Mouse (Mus musculus): Measurements from ENCODE around the gene Ypel1. TPM values are rescaled to one million over a fixed set of nuclear protein-coding genes. Genes with fewer than 3 reads are reported as not detected.
A peak's percentile ranks its signal among the peaks of the same experiment; 100 is the strongest.

Gene Ypel1
- polyA plus RNA-seq, 1 experiment from 2014 or later, result 9.9 TPM

DNA sequence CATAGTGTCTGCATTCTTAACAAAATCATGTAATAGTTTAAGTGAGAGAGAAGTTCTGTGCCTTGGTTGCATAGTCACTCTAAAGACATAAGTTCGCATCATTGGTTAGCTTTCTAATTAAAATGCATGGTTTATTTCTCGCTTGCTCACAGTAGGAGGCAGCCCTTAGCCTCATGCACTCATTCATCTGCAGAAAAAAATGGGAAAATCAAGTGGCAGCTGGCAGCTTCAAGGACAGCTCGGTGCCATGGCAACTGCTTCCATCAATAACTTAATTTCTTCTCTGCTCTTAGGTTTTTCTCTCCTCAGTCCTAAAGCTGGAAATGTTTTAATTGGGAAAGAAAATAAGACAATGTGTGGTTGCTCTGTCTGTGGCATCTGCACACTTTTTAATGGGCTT is 13.9 kb upstream of the Ypel1 start:
- Histone ChIP-seq H3K9ac (no peak overlapping the region), H3K4me2 (no peak overlapping the region), H3K9me3 (replicated peaks) (no peaks in the 10 kb centered on the region), H3K27me3 (no peaks in the 10 kb centered on the region), H3K4me1 (replicated peaks) (peaks cover 5% of the 10 kb centered on the region; the same call in 1 of the 2 replicates), H3K27ac (no peak overlapping the region), H3K4me3 (no peak overlapping the region), H3K36me3 (no peaks in the 10 kb centered on the region)
- ATAC-seq (replicated peaks; ENCODE audit: insufficient number of reproducible peaks, insufficient read depth, low FRiP score, low read depth), result no peak
- WGBS, result 81% methylated on average over 3 of the region's 3 CpGs

DNA sequence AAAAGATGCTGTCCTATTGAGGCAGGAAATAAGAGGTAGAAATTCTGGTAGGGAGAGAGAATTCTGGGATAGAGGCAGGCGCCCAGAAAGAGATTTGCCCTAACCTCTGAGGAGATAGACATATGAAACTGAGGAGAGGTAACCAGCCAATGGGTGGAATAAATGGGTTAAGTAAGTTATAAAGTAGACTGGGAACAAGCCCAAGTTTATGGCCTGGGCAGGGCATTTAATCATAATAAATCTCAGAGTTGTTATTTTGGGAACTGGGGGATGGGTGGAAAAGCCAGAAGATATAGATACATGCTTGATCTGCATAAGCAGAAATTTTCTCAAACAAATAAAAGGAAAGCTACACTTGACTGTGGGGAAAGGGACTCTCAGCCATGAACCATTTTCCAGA is 7.2 kb upstream of the Ypel1 start:
- 59% methylated on average over 1 of the region's 1 CpGs for WGBS
- H3K27ac ChIP-seq, result no peak overlapping the region
- no peaks in the 10 kb centered on the region for H3K4me1 ChIP-seq (replicated peaks)
- no peaks in the 10 kb centered on the region for H3K9me3 ChIP-seq (replicated peaks)
- H3K4me3 ChIP-seq, result no peak overlapping the region
- H3K27me3 ChIP-seq, result no peaks in the 10 kb centered on the region
- no peak for ATAC-seq (replicated peaks; ENCODE audit: insufficient number of reproducible peaks, insufficient read depth, low FRiP score, low read depth)
- H3K4me2 ChIP-seq, result no peak overlapping the region
- H3K36me3 ChIP-seq, result no peaks in the 10 kb centered on the region
- H3K9ac ChIP-seq, result no peak overlapping the region

DNA sequence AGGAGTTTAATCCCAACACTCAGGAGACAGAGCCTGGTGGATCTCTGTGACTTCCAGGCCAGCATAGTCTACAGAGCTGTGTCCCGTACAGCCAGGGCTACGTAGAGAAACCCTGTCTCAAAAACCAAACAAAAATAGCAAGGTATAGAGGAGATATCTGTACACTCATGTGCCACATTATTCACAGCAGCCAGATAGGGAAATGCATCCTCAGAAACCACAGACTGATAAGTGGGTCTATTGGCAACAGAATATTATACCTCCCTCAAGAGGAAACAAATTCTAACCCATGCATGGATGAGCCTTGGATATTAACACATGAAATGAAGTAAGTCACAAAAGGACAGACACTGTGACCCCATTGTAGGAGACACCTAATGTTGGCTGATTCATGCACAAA is 1.9 kb upstream of the Ypel1 start:
- Histone ChIP-seq H3K9ac (no peak overlapping the region), H3K36me3 (no peaks in the 10 kb centered on the region), H3K27me3 (no peaks in the 10 kb centered on the region), H3K4me3 (no peak overlapping the region), H3K9me3 (replicated peaks) (no peaks in the 10 kb centered on the region), H3K27ac (no peak overlapping the region), H3K4me2 (no peak overlapping the region), H3K4me1 (replicated peaks) (peaks cover 6% of the 10 kb centered on the region)
- 79% methylated on average over 2 of the region's 2 CpGs for WGBS
- no peak for ATAC-seq (replicated peaks; ENCODE audit: insufficient number of reproducible peaks, insufficient read depth, low FRiP score, low read depth)

GRCm38 (mm10) chr16:17070716-17071115 is 1.2 kb downstream of the Ypel1 start:
- H3K4me2 ChIP-seq, result peak overlapping the region; percentile 97
- H3K4me3 ChIP-seq, result peak overlapping the region; percentile 89
- no peaks in the 10 kb centered on the region for H3K27me3 ChIP-seq
- H3K4me1 ChIP-seq (replicated peaks), result peaks cover 6% of the 10 kb centered on the region
- no peaks in the 10 kb centered on the region for H3K36me3 ChIP-seq
- no peak for ATAC-seq (replicated peaks; ENCODE audit: insufficient number of reproducible peaks, insufficient read depth, low FRiP score, low read depth)
- no peak overlapping the region for H3K27ac ChIP-seq
- H3K9ac ChIP-seq, result no peak overlapping the region
- 45% methylated on average over 6 of the region's 6 CpGs for WGBS
- H3K9me3 ChIP-seq (replicated peaks), result no peaks in the 10 kb centered on the region

- no peaks in the 10 kb centered on the region for H3K27me3 ChIP-seq
- H3K4me2 ChIP-seq, result no peak overlapping the region
- no peaks in the 10 kb centered on the region for H3K9me3 ChIP-seq (replicated peaks)
- no peaks in the 10 kb centered on the region for H3K36me3 ChIP-seq
- peaks cover 11% of the 10 kb centered on the region for H3K4me1 ChIP-seq (replicated peaks)
- H3K9ac ChIP-seq, result no peak overlapping the region
- no peak for ATAC-seq (replicated peaks; ENCODE audit: insufficient number of reproducible peaks, insufficient read depth, low FRiP score, low read depth)
- H3K4me3 ChIP-seq, result no peak overlapping the region
- WGBS, result 87% methylated on average over 7 of the region's 7 CpGs
- H3K27ac ChIP-seq, result no peak overlapping the region
Measured at GRCm38 (mm10) chr16:17073000-17073399, 3.5 kb downstream of the Ypel1 start.

DNA sequence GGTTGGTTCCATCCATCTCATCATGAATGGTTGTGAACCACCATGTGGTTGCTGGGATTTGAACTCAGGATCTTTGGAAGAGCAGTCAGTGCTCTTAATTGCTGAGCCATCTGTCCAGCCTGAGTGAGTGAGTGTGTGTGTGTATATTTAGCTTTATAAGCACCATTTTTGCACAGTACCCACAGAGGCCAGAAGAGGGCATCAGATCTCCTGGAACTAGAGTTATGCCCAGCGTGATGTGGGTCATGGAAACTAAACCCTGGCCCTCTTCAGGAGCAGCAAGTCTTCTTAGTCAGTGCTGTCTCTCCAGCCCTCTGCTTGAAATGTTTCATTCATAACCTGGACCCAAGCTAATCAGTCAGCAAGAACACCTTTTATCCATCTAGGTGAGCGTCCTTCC is 6.8 kb downstream of the Ypel1 start:
- WGBS, result 90% methylated on average over 2 of the region's 2 CpGs
- Histone ChIP-seq H3K4me3 (no peak overlapping the region), H3K4me2 (no peak overlapping the region), H3K36me3 (no peaks in the 10 kb centered on the region), H3K27me3 (no peaks in the 10 kb centered on the region), H3K4me1 (replicated peaks) (peaks cover 6% of the 10 kb centered on the region), H3K27ac (no peak overlapping the region), H3K9ac (no peak overlapping the region), H3K9me3 (replicated peaks) (no peaks in the 10 kb centered on the region)
- ATAC-seq (replicated peaks; ENCODE audit: insufficient number of reproducible peaks, insufficient read depth, low FRiP score, low read depth), result no peak

DNA sequence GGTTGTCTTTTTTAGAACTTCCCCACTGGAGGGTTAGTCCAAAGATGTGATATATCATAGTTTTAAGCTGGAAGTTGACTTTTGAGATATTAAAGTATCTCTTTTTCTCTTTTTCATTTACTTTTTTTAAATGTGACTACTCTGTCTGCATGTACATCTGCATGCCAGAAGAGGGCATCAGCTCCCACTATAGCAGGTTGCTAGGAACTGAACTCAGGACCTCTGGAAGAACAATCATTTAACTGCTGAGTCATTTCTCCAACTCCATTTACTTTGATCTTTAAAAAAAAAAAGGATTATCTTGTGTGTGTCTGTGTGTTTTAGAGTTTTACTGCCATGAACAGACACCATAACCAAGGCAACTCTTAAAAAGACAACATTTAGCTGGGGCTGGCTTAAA is 7.4 kb downstream of the Ypel1 start:
- Histone ChIP-seq H3K27me3 (no peaks in the 10 kb centered on the region), H3K9me3 (replicated peaks) (no peaks in the 10 kb centered on the region), H3K36me3 (no peaks in the 10 kb centered on the region), H3K4me3 (no peak overlapping the region), H3K9ac (no peak overlapping the region), H3K27ac (no peak overlapping the region), H3K4me2 (no peak overlapping the region), H3K4me1 (replicated peaks) (peaks cover 6% of the 10 kb centered on the region)
- no peak for ATAC-seq (replicated peaks; ENCODE audit: insufficient number of reproducible peaks, insufficient read depth, low FRiP score, low read depth)

DNA sequence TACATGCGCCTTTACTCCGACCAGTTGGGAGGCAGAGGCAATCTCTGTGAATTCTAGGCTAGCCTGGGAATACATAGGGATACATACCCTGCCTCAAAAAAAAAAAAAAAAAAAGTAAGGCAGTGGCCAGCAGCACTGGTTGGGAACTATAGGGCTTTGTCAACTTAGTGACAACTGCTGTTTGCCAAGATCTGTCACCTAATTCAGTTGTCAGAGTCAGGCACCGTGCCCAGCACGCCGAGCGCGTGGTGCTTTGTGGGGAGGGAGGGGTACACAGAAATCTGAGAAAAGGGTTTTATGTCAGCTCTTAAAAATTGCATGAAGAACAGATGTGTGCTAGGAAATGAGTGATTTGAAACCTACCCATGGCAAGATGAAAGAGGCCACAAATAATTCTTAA is 8.6 kb downstream of the Ypel1 start:
- Histone ChIP-seq H3K9ac (no peak overlapping the region), H3K4me3 (no peak overlapping the region), H3K4me2 (no peak overlapping the region), H3K27ac (no peak overlapping the region), H3K9me3 (replicated peaks) (no peaks in the 10 kb centered on the region), H3K36me3 (0 out of 2 replicates have a peak, but pooled peaks cover 7% of the 10 kb centered on the region), H3K4me1 (replicated peaks) (peaks cover 6% of the 10 kb centered on the region), H3K27me3 (no peaks in the 10 kb centered on the region)
- 57% methylated on average over 7 of the region's 7 CpGs for WGBS
- ATAC-seq (replicated peaks; ENCODE audit: insufficient number of reproducible peaks, insufficient read depth, low FRiP score, low read depth), result no peak

DNA sequence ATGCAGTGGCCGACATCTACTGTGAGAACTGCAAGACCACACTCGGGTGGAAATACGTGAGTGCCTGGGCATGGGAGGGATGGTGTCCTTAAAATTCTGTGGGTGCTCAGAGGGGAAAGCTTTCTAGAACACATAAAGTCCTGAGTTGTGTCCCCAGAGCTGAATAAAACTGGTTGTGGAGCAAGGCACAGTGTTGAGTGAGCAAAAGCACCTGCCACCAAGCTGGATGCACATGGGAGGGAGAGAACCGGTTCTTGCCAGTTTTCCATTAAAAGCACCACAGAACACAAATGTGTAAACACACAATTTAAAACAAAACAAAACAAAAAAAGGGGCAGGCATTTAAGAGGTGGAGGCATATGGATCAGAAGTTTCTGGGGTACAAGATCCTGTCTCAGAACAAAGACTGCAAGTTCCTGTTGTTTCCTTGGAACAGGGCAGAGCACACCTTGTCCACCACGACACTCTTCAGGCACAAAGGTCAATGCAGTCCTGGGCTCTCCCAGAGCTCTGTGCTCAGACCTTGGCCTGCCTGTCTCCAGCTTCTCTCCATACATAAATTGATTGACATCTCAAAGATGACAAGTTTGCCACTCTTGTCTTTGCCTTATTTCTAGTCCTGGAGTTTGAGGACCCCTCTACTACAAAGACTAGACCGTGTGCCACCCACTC is 12.8 kb downstream of the Ypel1 start:
- H3K9ac ChIP-seq, result no peak overlapping the region
- no peak for ATAC-seq (replicated peaks; ENCODE audit: insufficient number of reproducible peaks, insufficient read depth, low FRiP score, low read depth)
- H3K4me3 ChIP-seq, result no peak overlapping the region
- no peaks in the 10 kb centered on the region for H3K27me3 ChIP-seq
- no peak overlapping the region for H3K4me2 ChIP-seq
- no peak overlapping the region for H3K27ac ChIP-seq
- H3K4me1 ChIP-seq (replicated peaks), result peaks cover 15% of the 10 kb centered on the region
- H3K36me3 ChIP-seq, result peaks cover 31% of the 10 kb centered on the region
- H3K9me3 ChIP-seq (replicated peaks), result no peaks in the 10 kb centered on the region
- 72% methylated on average over 6 of the region's 6 CpGs for WGBS

- WGBS, result 65% methylated on average over 4 of the region's 4 CpGs
- no peak overlapping the region for H3K27ac ChIP-seq
- H3K4me3 ChIP-seq, result no peak overlapping the region
Measured at GRCm38 (mm10) chr16:17085636-17086035, 16.1 kb downstream of the Ypel1 start.

DNA sequence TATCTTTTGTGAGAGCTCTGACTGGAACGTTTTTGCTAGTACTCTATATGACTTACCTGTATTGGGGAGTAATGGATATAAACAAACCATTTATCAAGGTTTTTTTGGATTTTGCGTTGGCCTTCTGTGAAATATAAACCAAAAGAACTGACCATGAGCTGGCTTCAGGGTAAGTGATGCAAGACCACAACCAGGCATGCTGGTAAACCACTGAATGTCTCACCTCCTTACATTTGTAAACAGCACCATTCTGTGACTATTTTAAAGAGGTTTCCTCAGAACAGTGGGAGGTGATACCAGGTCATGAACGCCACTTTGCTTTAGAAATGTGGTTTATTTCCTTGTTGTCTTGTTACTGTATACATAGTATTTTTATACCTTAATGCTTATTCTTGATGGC is 16.7 kb downstream of the Ypel1 start:
- Histone ChIP-seq H3K27ac (no peak overlapping the region), H3K4me2 (no peak overlapping the region), H3K4me1 (replicated peaks) (peaks cover 9% of the 10 kb centered on the region), H3K9me3 (replicated peaks) (no peaks in the 10 kb centered on the region), H3K9ac (no peak overlapping the region), H3K36me3 (peaks cover 69% of the 10 kb centered on the region), H3K4me3 (no peak overlapping the region), H3K27me3 (no peaks in the 10 kb centered on the region)
- WGBS, result 76% methylated on average over 3 of the region's 3 CpGs
- ATAC-seq (replicated peaks; ENCODE audit: insufficient number of reproducible peaks, insufficient read depth, low FRiP score, low read depth), result no peak

More at GRCm38 (mm10) chr16:17085636-17086035, 16.1 kb downstream of the Ypel1 start:
- Histone ChIP-seq H3K9me3 (replicated peaks) (no peaks in the 10 kb centered on the region), H3K4me2 (no peak overlapping the region), H3K36me3 (peaks cover 65% of the 10 kb centered on the region), H3K27me3 (no peaks in the 10 kb centered on the region), H3K9ac (no peak overlapping the region), H3K4me1 (replicated peaks) (peaks cover 9% of the 10 kb centered on the region)
- ATAC-seq (replicated peaks; ENCODE audit: insufficient number of reproducible peaks, insufficient read depth, low FRiP score, low read depth), result no peak

GRCm38 (mm10) chr16:17086669-17087193 is 17.2 kb downstream of the Ypel1 start:
- Histone ChIP-seq H3K9me3 (replicated peaks) (no peaks in the 10 kb centered on the region), H3K36me3 (peaks cover 74% of the 10 kb centered on the region), H3K4me3 (no peak overlapping the region), H3K4me2 (no peak overlapping the region), H3K9ac (no peak overlapping the region), H3K4me1 (replicated peaks) (peaks cover 9% of the 10 kb centered on the region), H3K27me3 (no peaks in the 10 kb centered on the region), H3K27ac (no peak overlapping the region)
- 79% methylated on average over 13 of the region's 13 CpGs for WGBS
- ATAC-seq (replicated peaks; ENCODE audit: insufficient number of reproducible peaks, insufficient read depth, low FRiP score, low read depth), result no peak

All from heart, embryonic 15.5 days (tissue).